Mouse (Mus musculus) kidney, adult 2 months (tissue): Measurements from ENCODE around the gene Fanca.

Experiments used
- CTCF ChIP-seq: fragments of 200-500 bp; conservative IDR thresholded peaks from 2 replicates; pipeline ENCODE4 v1.5.1; 2011; ENCODE audit warnings: low read depth, mild to moderate bottlenecking, control low read depth, low read length, moderate library complexity, mixed read lengths; ENCODE audit not compliant: insufficient read depth, insufficient read length
- POLR2A ChIP-seq: fragments of 200-500 bp; IDR thresholded peaks from one replicate; pipeline ENCODE4 v1.6.1; 2011; ENCODE audit warnings: low read depth, low read length, control low read depth

DNA sequence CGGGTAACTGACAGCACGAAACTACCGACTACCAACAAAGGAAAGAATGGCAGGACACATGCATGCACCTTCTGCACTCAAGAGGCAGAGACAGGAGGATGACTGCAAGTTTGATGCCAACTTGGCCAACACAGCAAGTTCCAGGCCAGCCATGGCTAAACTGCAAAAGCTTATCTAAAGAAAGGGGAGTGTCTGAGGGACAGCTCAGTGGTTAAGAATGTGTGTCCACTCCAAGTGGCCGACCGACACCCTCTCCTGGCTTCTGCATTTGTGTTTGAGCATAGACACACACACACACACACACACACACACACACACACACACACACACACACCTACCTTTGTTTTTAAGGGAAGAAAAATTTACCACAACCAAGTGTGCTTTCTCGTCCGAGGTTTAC lies 39.9 kb downstream of the Fanca start:
- TF ChIP-seq POLR2A (no peak), CTCF (no peak)
